Comparison of ENCODE assay signal across 10 mouse cellular contexts in genomic region chr9:110871030-110871429, GRCm38 (mm10). TPM values are rescaled to one million over a fixed set of nuclear protein-coding genes. Genes with fewer than 3 reads are reported as not detected.
DNase-seq lines count a peak whose midpoint lies in the region; ATAC-seq lines count a peak whose summit lies in the region.
"Had no signal": no experiment of that assay in that cellular context is flagged by ENCODE, and none has a peak within 500 bp of the region (broad histone marks: within the 10 kb centered on the region; RNA-seq: fewer than 3 reads in every experiment).

No protein-coding gene starts in this region.

- no peak overlapping the region for H3K4me3 ChIP-seq in midbrain, embryonic 10.5 days
- no peak overlapping the region for H3K4me3 ChIP-seq in midbrain, embryonic 16.5 days (ENCODE audit: low read depth, low read length)
- H3K4me3 ChIP-seq: neural tube, embryonic 12.5 days had no signal

- H3K9me3 ChIP-seq in midbrain, embryonic 10.5 days (replicated peaks) = no peaks in the 10 kb centered on the region
- H3K9me3 ChIP-seq in midbrain, embryonic 16.5 days (replicated peaks; ENCODE audit: control insufficient read depth, low read length, poor library complexity, severe bottlenecking) = no peaks in the 10 kb centered on the region
- H3K9me3 ChIP-seq: neural tube, embryonic 12.5 days had no signal

- peak; percentile 58 for DNase-seq in midbrain, embryonic 10.5 days (ENCODE audit: low spot score)
- peak; percentile 46 for DNase-seq in Muller cell, postnatal 12 days (ENCODE audit: inconsistent ontology term)
- DNase-seq in c-Kit-positive CD71-positive TER-119-negative erythroid progenitor cells, embryonic 14.5 days (ENCODE audit: low read depth) = peak; percentile 47
- DNase-seq in left cerebral cortex, postnatal 14 days (ENCODE audit: low spot score in 2 of 2) = peak; percentile 65 to 78
- peak; percentile 87 for DNase-seq in naive thymus-derived CD4-positive, alpha-beta T cell, adult 2 months (ENCODE audit: low read depth)

- intact Hi-C loops in left cerebral cortex, postnatal 14 days (cut with DNase I) = loop anchor here (2.0 to 10.0 kb wide), 3 partner anchors 90 to 236 kb away; no protein-coding TSS in a partner anchor

- H3K9ac ChIP-seq in midbrain, embryonic 16.5 days (ENCODE audit: low read depth, low read length) = no peak overlapping the region
- H3K9ac ChIP-seq: neural tube, embryonic 12.5 days had no signal

- no peak overlapping the region for H3K27ac ChIP-seq in midbrain, embryonic 10.5 days (replicated peaks)
- H3K27ac ChIP-seq in midbrain, embryonic 16.5 days (ENCODE audit: low read length) = no peak overlapping the region
- H3K27ac ChIP-seq: neural tube, embryonic 12.5 days had no signal

- no peak for ATAC-seq in midbrain, embryonic 16.5 days
- peak; percentile 77 for ATAC-seq in granulocyte monocyte progenitor cell, adult 5-6 weeks (replicated peaks; ENCODE audit: poor library complexity, severe bottlenecking)
- ATAC-seq in activated CD4-positive, CD25-positive, alpha-beta regulatory T cell, adult 4 months = no peak

- 25% methylated on average over 7 of the region's 7 CpGs for WGBS in midbrain, embryonic 10.5 days
- WGBS in midbrain, embryonic 16.5 days = 20% methylated on average over 7 of the region's 7 CpGs

- H3K4me2 ChIP-seq in midbrain, embryonic 16.5 days (ENCODE audit: low read length) = no peak overlapping the region
- H3K4me2 ChIP-seq: neural tube, embryonic 12.5 days had no signal

- H3K27me3 ChIP-seq in midbrain, embryonic 10.5 days (ENCODE audit: low read depth, poor library complexity, severe bottlenecking) = peaks cover 53% of the 10 kb centered on the region
- peaks cover 3% of the 10 kb centered on the region for H3K27me3 ChIP-seq in midbrain, embryonic 16.5 days (ENCODE audit: control insufficient read depth, insufficient read depth, low read depth, low read length)

- H3K4me1 ChIP-seq in midbrain, embryonic 10.5 days = peaks cover 28% of the 10 kb centered on the region
- H3K4me1 ChIP-seq in midbrain, embryonic 16.5 days (ENCODE audit: control insufficient read depth, insufficient read depth, low read length) = peaks cover 22% of the 10 kb centered on the region

- H3K36me3 ChIP-seq in midbrain, embryonic 10.5 days = no peaks in the 10 kb centered on the region
- no peaks in the 10 kb centered on the region for H3K36me3 ChIP-seq in midbrain, embryonic 16.5 days (ENCODE audit: control insufficient read depth, insufficient read depth, low read length)
- H3K36me3 ChIP-seq: neural tube, embryonic 12.5 days had no signal

RNA-seq across cellular contexts. Expression of gene Als2cl, which starts 8.6 kb away (rescaled TPM):
- polyA plus RNA-seq in midbrain, embryonic 10.5 days (2016; fragmentation: Nextera tagmentation; extraction: Ambion mirVana) = 0.78 and 0.83 TPM in 2 replicates
- polyA plus RNA-seq in midbrain, embryonic 16.5 days (2015; fragmentation: Nextera tagmentation; extraction: Ambion mirVana) = 2.5 and 2.7 TPM in 2 replicates
- 0.41 TPM in 1 of 2 replicates, not detected in the other for total RNA-seq in granulocyte monocyte progenitor cell, adult 5-6 weeks (2014; fragmentation: Nextera tagmentation)
- 0.04 TPM in 1 of 2 replicates, not detected in the other for total RNA-seq in granulocyte monocyte progenitor cell, adult 5-6 weeks (2017)
- 10 to 100 TPM in 1 of 2 experiments, 1 to 10 TPM in 1; 9.6 to 10.0 TPM for total RNA-seq in left cerebral cortex, postnatal 14 days (2021)
- polyA plus RNA-seq in activated CD4-positive, CD25-positive, alpha-beta regulatory T cell, adult 4 months (2017; shearing (Covaris generic)) = 10 to 100 TPM in 1 of 2 experiments, 1 to 10 TPM in 1; 9.8 to 10.3 TPM

RNA-seq across cellular contexts. Expression of gene Tmie, which starts 8.9 kb away (rescaled TPM):
- polyA plus RNA-seq in midbrain, embryonic 10.5 days (2016; fragmentation: Nextera tagmentation; extraction: Ambion mirVana) = 0.06 and 0.11 TPM in 2 replicates
- 4.0 and 5.7 TPM in 2 replicates for polyA plus RNA-seq in midbrain, embryonic 16.5 days (2015; fragmentation: Nextera tagmentation; extraction: Ambion mirVana)
- not detected in 2 replicates for total RNA-seq in granulocyte monocyte progenitor cell, adult 5-6 weeks (2014; fragmentation: Nextera tagmentation)
- total RNA-seq in granulocyte monocyte progenitor cell, adult 5-6 weeks (2017) = not detected in 2 replicates
- 1 to 10 TPM; 4.1 to 4.5 TPM for total RNA-seq in left cerebral cortex, postnatal 14 days (2021)
- 1 to 10 TPM in 1 of 2 experiments, under 1 TPM in 1; 0.90 to 2.2 TPM for polyA plus RNA-seq in activated CD4-positive, CD25-positive, alpha-beta regulatory T cell, adult 4 months (2017; shearing (Covaris generic))

RNA-seq across cellular contexts. Expression of gene Prss50, which starts 13.3 kb away (rescaled TPM):
- 0.35 and 0.85 TPM in 2 replicates for polyA plus RNA-seq in midbrain, embryonic 10.5 days (2016; fragmentation: Nextera tagmentation; extraction: Ambion mirVana)
- 0.29 and 0.47 TPM in 2 replicates for polyA plus RNA-seq in midbrain, embryonic 16.5 days (2015; fragmentation: Nextera tagmentation; extraction: Ambion mirVana)
- total RNA-seq in granulocyte monocyte progenitor cell, adult 5-6 weeks (2014; fragmentation: Nextera tagmentation) = not detected in 2 replicates
- not detected in 2 replicates for total RNA-seq in granulocyte monocyte progenitor cell, adult 5-6 weeks (2017)
- not detected for total RNA-seq in left cerebral cortex, postnatal 14 days (2021)
- not detected for polyA plus RNA-seq in activated CD4-positive, CD25-positive, alpha-beta regulatory T cell, adult 4 months (2017; shearing (Covaris generic))
- polyA plus RNA-seq: gonadal fat pad, adult 2 months had no signal

RNA-seq across cellular contexts. Expression of gene Prss46, which starts 26.7 kb away (rescaled TPM):
- not detected in 2 replicates for polyA plus RNA-seq in midbrain, embryonic 10.5 days (2016; fragmentation: Nextera tagmentation; extraction: Ambion mirVana)
- not detected in 2 replicates for polyA plus RNA-seq in midbrain, embryonic 16.5 days (2015; fragmentation: Nextera tagmentation; extraction: Ambion mirVana)
- not detected in 2 replicates for total RNA-seq in granulocyte monocyte progenitor cell, adult 5-6 weeks (2014; fragmentation: Nextera tagmentation)
- total RNA-seq in granulocyte monocyte progenitor cell, adult 5-6 weeks (2017) = not detected in 2 replicates
- not detected for total RNA-seq in left cerebral cortex, postnatal 14 days (2021)
- not detected for polyA plus RNA-seq in activated CD4-positive, CD25-positive, alpha-beta regulatory T cell, adult 4 months (2017; shearing (Covaris generic))
- polyA plus RNA-seq: neural tube, embryonic 12.5 days had no signal

RNA-seq across cellular contexts. Expression of gene Prss45, which starts 36.6 kb away (rescaled TPM):
- polyA plus RNA-seq in midbrain, embryonic 10.5 days (2016; fragmentation: Nextera tagmentation; extraction: Ambion mirVana) = not detected in 2 replicates
- polyA plus RNA-seq in midbrain, embryonic 16.5 days (2015; fragmentation: Nextera tagmentation; extraction: Ambion mirVana) = 0.20 TPM in 1 of 2 replicates, not detected in the other
- not detected in 2 replicates for total RNA-seq in granulocyte monocyte progenitor cell, adult 5-6 weeks (2014; fragmentation: Nextera tagmentation)
- not detected in 2 replicates for total RNA-seq in granulocyte monocyte progenitor cell, adult 5-6 weeks (2017)
- under 1 TPM; 0.27 to 0.29 TPM for total RNA-seq in left cerebral cortex, postnatal 14 days (2021)
- not detected for polyA plus RNA-seq in activated CD4-positive, CD25-positive, alpha-beta regulatory T cell, adult 4 months (2017; shearing (Covaris generic))
- polyA plus RNA-seq: gonadal fat pad, adult 2 months; neural tube, embryonic 12.5 days had no signal
